Mouse (Mus musculus): ENCODE measurements around the gene Abhd17a. TPM values are rescaled to one million over a fixed set of nuclear protein-coding genes. Genes with fewer than 3 reads are reported as not detected.

Abhd17a gene
- 41.2 and 51.0 TPM in 2 replicates for polyA plus RNA-seq (2012; rRNA removed)
- 55.0 and 63.4 TPM in 2 replicates for polyA plus RNA-seq (2014; fragmentation: Nextera tagmentation; extraction: Ambion mirVana)

- peak; percentile 96 for ATAC-seq (ENCODE audit: insufficient read depth)
- Histone ChIP-seq H3K4me3 (ENCODE audit: insufficient read depth in 1 of 2, low read depth in 2 of 2, low read length in 2 of 2) (peak within 1 kb of the TSS; percentile 94 to 96), H3K27ac (peak within 1 kb of the TSS; percentile 49), H3K36me3 (replicated peaks; ENCODE audit: control insufficient read depth, insufficient read depth, low read depth) (peaks cover 2% of the 10 kb centered on the region), H3K4me2 (ENCODE audit: low read depth) (peak within 1 kb of the TSS; percentile 82), H3K27me3 (ENCODE audit: control insufficient read depth, insufficient read depth, low read length) (no peaks in the 10 kb centered on the region), H3K9ac (replicated peaks) (peak within 1 kb of the TSS; percentile 93), H3K4me1 (replicated peaks; ENCODE audit: control insufficient read depth in 2 of 2, insufficient read depth in 2 of 2, low read length in 1 of 2) (peaks cover 14 to 24% of the 10 kb centered on the region in 2 experiments), H3K9me3 (ENCODE audit: control insufficient read depth, low read length) (no peaks in the 10 kb centered on the region)
- DNase-seq (ENCODE audit: low read depth in 3 of 3, low spot score in 3 of 3) = peak; percentile 97 to 98 (median 98)
- WGBS (ENCODE audit: insufficient replicate concordance) = under 1% methylated on average over 67 of the region's 73 CpGs
- no peak for TF ChIP-seq EP300 (IDR thresholded peaks at IDR 0.05; ENCODE audit: low read depth)
- no peak for TF ChIP-seq CTCF (IDR thresholded peaks at IDR 0.05; ENCODE audit: low read depth)
Observed at GRCm38 (mm10) chr10:80589879-80590854, at the start of gene Abhd17a. Gene Abhd17a, minus strand, starts transcription at chr10:80590341.

GRCm38 (mm10) chr10:80635345-80635744 lies 45.2 kb upstream of the Abhd17a start:
- Histone ChIP-seq H3K4me3 (ENCODE audit: insufficient read depth in 1 of 2, low read depth in 2 of 2, low read length in 2 of 2) (no peak overlapping the region), H3K9me3 (ENCODE audit: control insufficient read depth, low read length) (no peaks in the 10 kb centered on the region), H3K4me2 (ENCODE audit: low read depth) (no peak overlapping the region), H3K36me3 (replicated peaks; ENCODE audit: control insufficient read depth, insufficient read depth, low read depth) (peaks cover 31% of the 10 kb centered on the region), H3K27ac (no peak overlapping the region), H3K9ac (replicated peaks) (no peak overlapping the region), H3K4me1 (replicated peaks; ENCODE audit: control insufficient read depth in 2 of 2, insufficient read depth in 2 of 2, low read length in 1 of 2) (no peaks in the 10 kb centered on the region), H3K27me3 (ENCODE audit: control insufficient read depth, insufficient read depth, low read length) (no peaks in the 10 kb centered on the region)
- TF ChIP-seq CTCF (IDR thresholded peaks at IDR 0.05; ENCODE audit: low read depth) (no peak), EP300 (IDR thresholded peaks at IDR 0.05; ENCODE audit: low read depth) (no peak)
- no peak for DNase-seq (ENCODE audit: low read depth in 3 of 3, low spot score in 3 of 3)
- WGBS (ENCODE audit: insufficient replicate concordance) = 74% methylated on average over 6 of the region's 6 CpGs
- ATAC-seq (ENCODE audit: insufficient read depth) = no peak

- TF ChIP-seq CTCF (IDR thresholded peaks at IDR 0.05; ENCODE audit: low read depth) (no peak), EP300 (IDR thresholded peaks at IDR 0.05; ENCODE audit: low read depth) (no peak)
- H3K4me1 ChIP-seq (replicated peaks; ENCODE audit: control insufficient read depth in 2 of 2, insufficient read depth in 2 of 2, low read length in 1 of 2) = peaks cover 0 to 10% of the 10 kb centered on the region in 2 experiments; a peak in 1 of 4 replicates
- 59% methylated on average over 9 of the region's 9 CpGs for WGBS (ENCODE audit: insufficient replicate concordance)
- no peaks in the 10 kb centered on the region for H3K9me3 ChIP-seq (ENCODE audit: control insufficient read depth, low read length)
- no peak for DNase-seq (ENCODE audit: low read depth in 3 of 3, low spot score in 3 of 3)
- no peak overlapping the region for H3K4me3 ChIP-seq (ENCODE audit: insufficient read depth in 1 of 2, low read depth in 2 of 2, low read length in 2 of 2)
- H3K27me3 ChIP-seq (ENCODE audit: control insufficient read depth, insufficient read depth, low read length) = no peaks in the 10 kb centered on the region
- H3K9ac ChIP-seq (replicated peaks) = no peak overlapping the region
- no peaks in the 10 kb centered on the region; the same call in 1 of the 2 replicates for H3K36me3 ChIP-seq (replicated peaks; ENCODE audit: control insufficient read depth, insufficient read depth, low read depth)
- H3K27ac ChIP-seq = no peak overlapping the region
- no peak overlapping the region for H3K4me2 ChIP-seq (ENCODE audit: low read depth)
- ATAC-seq (ENCODE audit: insufficient read depth) = no peak
Observed at GRCm38 (mm10) chr10:80628925-80629324, 38.8 kb upstream of the Abhd17a start.

- no peaks in the 10 kb centered on the region for H3K36me3 ChIP-seq (replicated peaks; ENCODE audit: control insufficient read depth, insufficient read depth, low read depth)
- H3K27me3 ChIP-seq (ENCODE audit: control insufficient read depth, insufficient read depth, low read length) = no peaks in the 10 kb centered on the region
- no peak overlapping the region for H3K27ac ChIP-seq
- ATAC-seq (ENCODE audit: insufficient read depth) (no peak), DNase-seq (ENCODE audit: low read depth in 3 of 3, low spot score in 3 of 3) (no peak)
- H3K4me3 ChIP-seq (ENCODE audit: insufficient read depth in 1 of 2, low read depth in 2 of 2, low read length in 2 of 2) = no peak overlapping the region
- H3K4me2 ChIP-seq (ENCODE audit: low read depth) = no peak overlapping the region
- no peak overlapping the region for H3K9ac ChIP-seq (replicated peaks)
- H3K9me3 ChIP-seq (ENCODE audit: control insufficient read depth, low read length) = no peaks in the 10 kb centered on the region
- WGBS (ENCODE audit: insufficient replicate concordance) = 30% methylated on average over 2 of the region's 2 CpGs
- TF ChIP-seq EP300 (IDR thresholded peaks at IDR 0.05; ENCODE audit: low read depth) = no peak
- TF ChIP-seq CTCF (IDR thresholded peaks at IDR 0.05; ENCODE audit: low read depth) = no peak
- H3K4me1 ChIP-seq (replicated peaks; ENCODE audit: control insufficient read depth in 2 of 2, insufficient read depth in 2 of 2, low read length in 1 of 2) = peaks cover 0 to 10% of the 10 kb centered on the region in 2 experiments; a peak in 2 of 4 replicates
Observed at GRCm38 (mm10) chr10:80627685-80628084, 37.5 kb upstream of the Abhd17a start.

GRCm38 (mm10) chr10:80625764-80626163 lies 35.6 kb upstream of the Abhd17a start:
- ATAC-seq (ENCODE audit: insufficient read depth) (no peak), DNase-seq (ENCODE audit: low read depth in 3 of 3, low spot score in 3 of 3) (no peak)
- Histone ChIP-seq H3K36me3 (replicated peaks; ENCODE audit: control insufficient read depth, insufficient read depth, low read depth) (no peaks in the 10 kb centered on the region), H3K4me1 (replicated peaks; ENCODE audit: control insufficient read depth in 2 of 2, insufficient read depth in 2 of 2, low read length in 1 of 2) (peaks cover 3 to 17% of the 10 kb centered on the region in 2 experiments; a peak in 2 of 4 replicates), H3K4me2 (ENCODE audit: low read depth) (no peak overlapping the region), H3K27me3 (ENCODE audit: control insufficient read depth, insufficient read depth, low read length) (no peaks in the 10 kb centered on the region), H3K4me3 (ENCODE audit: insufficient read depth in 1 of 2, low read depth in 2 of 2, low read length in 2 of 2) (no peak overlapping the region), H3K27ac (no peak overlapping the region), H3K9ac (replicated peaks) (no peak overlapping the region), H3K9me3 (ENCODE audit: control insufficient read depth, low read length) (no peaks in the 10 kb centered on the region)
- TF ChIP-seq EP300 (IDR thresholded peaks at IDR 0.05; ENCODE audit: low read depth) (no peak), CTCF (IDR thresholded peaks at IDR 0.05; ENCODE audit: low read depth) (no peak)
- 77% methylated on average over 4 of the region's 4 CpGs for WGBS (ENCODE audit: insufficient replicate concordance)
